Mouse (Mus musculus): ENCODE results near the gene Creg2.

Creg2 gene

DNA sequence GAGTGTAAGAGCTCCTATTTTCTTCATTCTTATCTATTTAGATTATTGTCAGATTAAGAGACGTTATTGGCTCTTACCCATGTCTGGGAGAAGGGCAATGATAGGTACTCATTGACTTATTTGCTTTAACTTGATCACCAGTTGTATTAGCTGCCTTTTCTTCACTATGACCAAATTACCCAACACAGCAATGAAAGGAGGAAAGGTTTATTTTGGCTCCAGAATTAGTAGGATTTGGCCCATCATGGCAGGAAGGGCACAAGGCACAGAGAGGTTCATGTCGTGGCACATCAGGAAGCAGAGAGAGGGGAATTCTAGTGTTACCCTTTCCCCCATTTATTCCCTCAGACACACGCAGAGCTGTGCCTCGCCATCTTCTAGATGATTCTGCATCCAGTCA is 1.8 kb upstream of the Creg2 start:
- in situ Hi-C loops (cut with MboI, MseI) = no loop called here

DNA sequence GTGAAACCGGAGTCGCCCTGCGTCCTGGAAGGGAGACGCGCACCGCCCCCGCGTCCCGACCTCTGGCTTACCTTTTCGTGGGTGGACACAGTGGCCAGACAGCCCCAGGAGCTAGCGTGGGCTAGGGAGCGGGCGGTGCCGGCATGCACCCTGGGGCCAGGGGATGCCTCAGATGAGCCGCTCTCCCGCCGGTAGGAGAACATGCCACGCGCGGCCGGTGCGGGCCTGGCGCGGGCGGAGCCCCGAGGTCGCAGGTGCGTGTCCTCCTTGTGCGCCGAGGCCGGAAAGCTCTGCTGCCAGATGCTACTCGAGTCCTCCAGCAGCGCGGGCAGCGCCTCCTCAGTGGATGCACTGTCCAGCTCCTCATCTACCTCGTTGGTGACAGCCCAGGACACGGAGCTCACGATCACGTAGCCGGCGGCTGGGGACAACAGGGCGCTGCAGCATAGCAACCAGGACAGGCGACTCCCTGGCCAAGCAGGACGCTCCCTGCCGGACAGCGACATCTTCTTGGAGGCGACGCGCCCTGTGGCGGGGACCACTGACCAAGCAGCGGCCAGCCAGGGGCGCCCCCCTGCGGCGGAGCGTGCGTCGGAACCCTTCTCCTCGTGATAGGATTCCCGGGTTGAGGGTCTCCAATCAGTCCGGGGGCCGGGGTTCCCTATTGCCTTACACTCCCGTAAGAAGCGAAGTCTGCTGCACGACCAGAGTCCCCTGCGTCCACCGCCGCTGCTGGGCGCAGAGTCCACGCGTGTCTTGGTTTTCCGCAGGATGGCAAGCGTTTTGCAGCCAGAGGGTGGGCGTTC is 636 bp downstream of the Creg2 start:
- in situ Hi-C loops (cut with MboI, MseI) = no loop called here

DNA sequence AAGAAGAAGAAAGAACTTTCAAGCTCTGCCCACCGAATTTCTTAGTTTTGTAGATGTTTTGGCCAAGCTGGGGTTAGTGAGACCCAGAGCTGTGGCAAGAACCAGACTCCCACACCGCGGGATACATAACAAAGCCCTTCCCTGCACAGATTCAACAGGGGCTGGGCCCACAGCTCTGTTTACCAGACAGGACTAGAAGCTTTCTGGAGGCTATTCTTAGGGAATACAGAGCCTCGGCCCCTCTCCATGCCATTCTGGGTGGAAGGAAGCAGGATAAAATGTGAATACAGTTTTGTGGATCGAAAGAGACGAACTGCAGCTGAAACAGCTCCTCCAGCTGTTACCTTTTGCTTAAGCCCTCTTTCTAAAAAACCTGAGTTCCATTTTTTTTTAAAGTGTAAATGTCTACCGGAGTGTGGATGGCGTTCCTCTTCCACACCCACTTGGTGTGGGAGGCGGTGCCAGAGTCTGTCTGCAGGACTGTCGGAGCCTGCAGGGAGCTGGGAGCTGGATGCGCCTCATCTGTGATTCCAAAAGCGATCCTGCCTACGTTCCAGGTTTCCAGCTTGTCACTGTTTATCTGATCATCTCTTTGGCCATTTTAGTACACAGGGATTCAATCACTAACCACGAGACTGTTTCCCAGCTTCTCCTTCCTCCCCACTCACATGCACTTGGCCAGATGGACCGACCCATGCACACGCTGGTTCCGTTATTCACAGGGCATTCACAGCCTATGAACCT is 1.4 kb downstream of the Creg2 start:
- in situ Hi-C loops (cut with MboI, MseI) = no loop called here

GRCm38 (mm10) chr1:39648584-39648983 is 2.7 kb downstream of the Creg2 start:
- in situ Hi-C loops (cut with MboI, MseI) = no loop called here

- in situ Hi-C loops (cut with MboI, MseI) = no loop called here
Measured at GRCm38 (mm10) chr1:39645905-39646759, 5.1 kb downstream of the Creg2 start.

GRCm38 (mm10) chr1:39644333-39644732 is 6.9 kb downstream of the Creg2 start:
- in situ Hi-C loops (cut with MboI, MseI) = no loop called here

DNA sequence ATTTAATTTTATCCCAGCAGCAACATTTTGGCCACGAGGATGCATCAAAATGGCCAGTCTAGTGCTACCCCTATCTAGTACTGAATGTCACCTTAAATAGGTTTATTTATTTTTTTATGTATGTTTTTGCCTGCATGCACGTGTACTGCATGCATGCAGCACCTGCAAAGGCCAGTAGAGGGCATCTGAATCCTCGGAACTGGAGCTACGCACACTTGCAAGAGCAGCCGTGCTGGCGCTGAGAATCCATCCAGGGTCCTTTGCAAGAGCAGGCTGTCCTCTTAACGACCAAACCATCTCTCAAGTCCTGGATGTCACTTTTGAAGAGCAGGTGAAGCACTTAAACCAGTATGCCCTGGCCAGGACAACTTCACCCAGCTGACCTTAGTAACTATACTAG is 9.6 kb downstream of the Creg2 start:
- in situ Hi-C loops (cut with MboI, MseI) = no loop called here

DNA sequence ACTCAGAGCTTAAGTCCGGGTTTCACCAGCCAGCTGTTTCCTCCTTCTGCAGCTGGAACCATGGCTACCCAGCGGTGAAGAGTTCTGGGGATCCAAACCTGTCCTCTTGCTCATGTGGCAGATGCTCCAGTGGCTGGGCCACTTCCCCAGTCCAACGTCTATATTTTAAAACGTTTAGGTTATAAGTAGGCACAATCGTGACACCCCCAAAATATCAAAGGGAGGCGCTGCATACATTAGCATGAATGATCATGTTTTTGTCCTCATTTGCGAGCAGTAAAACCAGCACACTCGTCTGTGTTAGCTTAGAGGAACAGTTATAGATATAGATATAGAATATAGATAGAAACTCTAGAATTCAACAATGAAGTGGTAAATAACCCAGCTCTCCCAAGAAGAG is 14.1 kb downstream of the Creg2 start:
- in situ Hi-C loops (cut with MboI, MseI) = no loop called here

DNA sequence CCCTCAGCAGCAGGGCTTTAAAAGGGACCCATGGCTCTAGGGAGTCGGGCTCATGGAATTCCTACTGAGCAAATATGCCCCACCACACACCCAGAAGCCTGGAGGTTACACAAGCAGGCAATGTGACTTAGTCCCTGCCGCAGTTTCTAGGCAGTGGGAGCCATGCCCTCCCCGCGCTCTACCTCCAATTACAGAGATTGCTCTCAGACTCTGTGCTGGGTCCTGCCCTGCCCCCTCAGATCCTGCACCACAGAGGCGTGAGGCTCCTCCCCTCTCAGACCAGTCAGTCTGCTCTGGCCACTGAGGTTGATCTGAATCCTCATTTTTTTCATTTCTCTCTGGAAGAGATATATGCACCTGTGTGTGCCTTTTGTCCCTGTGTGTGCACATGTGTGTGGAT is 14.6 kb downstream of the Creg2 start:
- in situ Hi-C loops (cut with MboI, MseI) = no loop called here

DNA sequence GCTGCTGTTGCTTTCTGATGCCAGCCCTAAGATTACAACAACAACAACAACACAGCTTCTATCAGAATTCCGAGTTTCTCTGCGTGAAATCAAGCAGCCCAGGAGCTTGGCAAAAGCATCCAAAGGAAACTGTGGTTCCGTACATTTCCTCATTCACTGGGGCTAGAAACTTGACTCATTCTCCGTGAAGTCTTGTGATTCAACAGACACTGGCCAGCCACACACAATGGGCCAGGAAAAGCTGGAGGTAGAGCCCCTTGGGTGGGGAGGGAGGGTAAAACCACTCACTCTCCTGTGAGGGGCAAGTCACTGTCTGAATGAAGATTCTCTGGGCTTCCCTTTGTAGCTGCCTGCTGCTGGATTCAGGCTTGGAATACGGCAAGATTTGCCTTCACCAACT is 15.1 kb downstream of the Creg2 start:
- in situ Hi-C loops (cut with MboI, MseI) = no loop called here

DNA sequence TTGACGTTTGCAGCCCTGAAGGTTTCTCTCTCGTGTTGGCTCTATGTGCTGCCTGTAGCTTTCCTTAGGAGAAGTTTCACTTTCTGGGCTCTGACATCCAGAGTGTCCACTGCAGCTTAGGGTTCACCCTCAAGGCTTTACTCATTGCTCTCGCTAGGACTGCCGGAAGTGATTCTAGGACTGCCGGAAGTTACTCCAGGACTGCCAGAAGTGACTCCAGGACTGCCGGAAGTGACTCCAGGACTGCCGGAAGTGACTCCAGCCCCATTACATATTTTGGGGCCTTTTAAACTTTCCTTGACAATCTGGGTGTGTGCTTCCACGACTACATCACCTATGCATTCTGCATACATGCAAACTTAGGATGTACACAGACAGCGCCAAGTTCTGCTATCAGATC is 22.7 kb downstream of the Creg2 start:
- in situ Hi-C loops (cut with MboI, MseI) = no loop called here

DNA sequence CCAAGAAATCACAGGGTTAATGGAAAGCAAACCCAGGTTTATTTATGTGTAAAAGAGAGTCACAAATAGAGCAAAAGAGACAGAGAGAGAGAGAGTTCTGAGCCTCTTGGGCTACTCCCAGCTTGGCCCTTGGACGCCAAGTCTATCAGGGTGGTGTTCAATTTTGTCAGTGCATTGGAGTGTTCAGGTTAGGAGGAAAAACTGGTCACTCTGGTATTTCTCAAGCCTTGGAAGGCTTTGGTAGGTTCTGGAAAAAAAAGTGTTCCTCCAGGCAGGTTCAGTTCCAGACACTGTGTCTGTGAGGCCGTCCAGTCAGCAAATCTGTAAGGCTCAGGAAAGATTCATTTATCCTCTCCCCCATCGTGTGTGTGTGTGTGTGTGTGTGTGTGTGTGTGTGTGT is 25.8 kb downstream of the Creg2 start:
- in situ Hi-C loops (cut with MboI, MseI) = no loop called here

GRCm38 (mm10) chr1:39623729-39624128 is 27.5 kb downstream of the Creg2 start:
- in situ Hi-C loops (cut with MboI, MseI) = no loop called here

GRCm38 (mm10) chr1:39623106-39623505 is 28.2 kb downstream of the Creg2 start:
- in situ Hi-C loops (cut with MboI, MseI) = no loop called here

DNA sequence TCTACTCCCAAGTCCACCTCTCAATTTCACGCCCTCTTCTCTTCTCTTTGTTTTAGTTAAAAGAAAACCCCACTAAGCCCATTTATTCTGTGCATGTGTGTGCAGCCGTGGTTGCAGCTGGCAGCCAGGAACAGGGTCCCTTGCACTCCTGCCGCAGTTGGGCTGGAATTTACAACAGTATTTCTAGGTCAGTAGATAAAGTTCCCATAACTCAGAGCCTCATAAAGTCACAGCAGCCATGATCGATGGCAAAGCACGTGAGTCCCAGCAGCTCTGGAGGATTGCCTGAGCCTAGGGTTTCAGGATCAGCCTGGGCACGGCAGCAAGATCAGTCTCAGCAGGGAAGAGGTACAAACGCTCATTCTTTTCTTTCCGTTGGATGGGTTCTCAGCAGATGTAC is 32.8 kb downstream of the Creg2 start:
- in situ Hi-C loops (cut with MboI, MseI) = no loop called here

DNA sequence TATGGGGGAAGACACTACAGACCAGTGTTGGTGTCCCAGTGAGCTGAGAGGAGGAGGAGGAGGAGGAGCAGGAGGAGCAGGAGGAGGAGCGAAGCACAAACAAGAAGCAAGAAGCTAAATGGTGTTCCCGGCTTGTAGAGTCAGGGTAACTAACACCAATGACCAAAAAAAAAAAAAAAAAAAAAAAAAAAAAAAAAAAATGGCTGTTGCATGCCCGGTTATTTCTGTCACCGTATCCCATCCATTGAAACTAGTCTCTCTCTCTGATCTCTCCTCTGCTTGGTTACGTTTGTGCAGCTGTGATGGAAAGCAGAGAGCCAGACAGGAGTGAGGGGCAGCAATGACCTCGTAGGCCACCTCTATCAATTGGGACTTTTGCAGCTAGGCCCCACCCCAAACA is 35.7 kb downstream of the Creg2 start:
- in situ Hi-C loops (cut with MboI, MseI) = no loop called here

GRCm38 (mm10) chr1:39614462-39615279 is 36.6 kb downstream of the Creg2 start:
- in situ Hi-C loops (cut with MboI, MseI) = no loop called here

DNA sequence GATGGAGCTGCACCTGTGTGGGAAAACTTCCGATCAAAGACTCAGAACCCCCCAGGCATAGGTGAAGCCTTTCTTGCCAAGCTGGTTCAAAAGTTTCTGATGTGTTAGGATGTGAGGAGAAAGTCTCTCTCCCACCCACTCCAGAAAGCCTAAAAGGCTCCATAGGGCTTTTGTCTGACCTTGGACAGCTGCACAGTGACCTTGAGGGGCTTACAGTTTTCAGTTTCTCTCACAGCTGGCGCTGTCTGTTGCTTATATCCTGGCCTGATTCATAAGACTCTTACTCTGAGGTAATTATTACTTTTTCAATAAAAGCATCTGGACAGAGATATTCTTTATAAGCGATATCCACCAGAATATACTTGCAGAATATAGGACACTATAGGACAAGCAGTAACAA is 38.2 kb downstream of the Creg2 start:
- in situ Hi-C loops (cut with MboI, MseI) = no loop called here

- in situ Hi-C loops (cut with MboI, MseI) = no loop called here
Measured at GRCm38 (mm10) chr1:39612491-39612890, 38.8 kb downstream of the Creg2 start.

DNA sequence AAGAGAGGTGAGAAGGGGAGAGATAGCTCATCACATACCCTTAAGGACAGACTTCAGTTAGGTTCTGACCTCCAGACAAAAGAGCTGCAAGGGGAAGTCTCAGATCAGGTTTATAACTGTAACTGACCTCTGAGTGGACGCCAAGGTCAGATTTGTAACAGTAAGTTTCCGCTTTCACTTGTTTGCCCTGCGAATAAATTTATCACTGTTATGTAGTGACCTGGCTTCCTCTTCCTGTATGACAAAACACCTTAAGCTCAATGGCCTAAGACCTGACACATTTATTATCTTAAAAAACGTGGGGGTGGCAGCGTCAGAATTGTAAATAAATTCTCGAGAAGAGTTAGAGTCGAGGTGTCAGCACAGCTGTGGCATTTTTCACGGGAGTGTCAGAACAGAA is 42.7 kb downstream of the Creg2 start:
- in situ Hi-C loops (cut with MboI, MseI) = no loop called here

- in situ Hi-C loops (cut with MboI, MseI) = loop anchor here in 1 of 2 experiments (5.0 kb wide), 1 partner anchor 65 kb away; no protein-coding TSS in a partner anchor
Measured at GRCm38 (mm10) chr1:39602477-39602876, 48.8 kb downstream of the Creg2 start.
